Mouse (Mus musculus) embryonic facial prominence, embryonic 15.5 days (tissue): ENCODE measurements around the gene Slc25a39. TPM values are rescaled to one million over a fixed set of nuclear protein-coding genes. Genes with fewer than 3 reads are reported as not detected.

ENCODE experiments used
- ATAC-seq: fragments of 200-750 bp; cut with Nextera tagmentation; 2 replicates; pipeline ENCODE4 v1.8.0; 2017; ENCODE audit warnings: low read depth, moderate TSS enrichment; ENCODE audit not compliant: insufficient number of reproducible peaks, low FRiP score, low TSS enrichment
- H3K27ac ChIP-seq: fragments of 300-500 bp; sonication (generic); replicated peaks from 2 replicates; pipeline ENCODE4 v1.5.1; 2015; ENCODE audit warnings: mild to moderate bottlenecking, inconsistent platforms
- H3K27me3 ChIP-seq: fragments of 300-500 bp; sonication (generic); 2 replicates; pipeline ENCODE4 v1.6.1; 2015; ENCODE audit warnings: inconsistent platforms
- H3K36me3 ChIP-seq: fragments of 300-500 bp; sonication (generic); 2 replicates; pipeline ENCODE4 v1.6.1; 2015; ENCODE audit warnings: mild to moderate bottlenecking, inconsistent platforms
- H3K4me1 ChIP-seq: fragments of 300-500 bp; sonication (generic); 2 replicates; pipeline ENCODE4 v1.6.1; 2015; ENCODE audit warnings: inconsistent platforms
- H3K4me2 ChIP-seq: fragments of 300-500 bp; sonication (generic); replicated peaks from 2 replicates; pipeline ENCODE4 v1.6.1; 2015; ENCODE audit warnings: mild to moderate bottlenecking, inconsistent platforms
- H3K4me3 ChIP-seq: fragments of 300-500 bp; sonication (generic); replicated peaks from 2 replicates; pipeline ENCODE4 v1.5.1; 2015; ENCODE audit warnings: mild to moderate bottlenecking, inconsistent platforms
- H3K9ac ChIP-seq: fragments of 300-500 bp; sonication (generic); 2 replicates; pipeline ENCODE4 v1.6.1; 2015; ENCODE audit warnings: inconsistent platforms
- H3K9me3 ChIP-seq: fragments of 300-500 bp; sonication (generic); replicated peaks from 2 replicates; pipeline ENCODE4 v1.6.1; 2016; ENCODE audit warnings: inconsistent platforms
- WGBS: fragments of 180-500 bp; shearing (Covaris S2); methylation state at CpG from one replicate; pipeline ENCODE4 v1.1.7; 2015; 5-methylcytosine and 5-hydroxymethylcytosine counted together
- polyA plus RNA-seq: library from polyadenylated mRNA; unstranded; fragments of >200 nt; fragmentation: Nextera tagmentation; extraction: Ambion mirVana; gene quantifications from 2 replicates; pipeline ENCODE4 v1.2.1, GENCODE M21; 2015

The Slc25a39 gene
- polyA plus RNA-seq, 1 experiment from 2014 or later: 197 TPM

DNA sequence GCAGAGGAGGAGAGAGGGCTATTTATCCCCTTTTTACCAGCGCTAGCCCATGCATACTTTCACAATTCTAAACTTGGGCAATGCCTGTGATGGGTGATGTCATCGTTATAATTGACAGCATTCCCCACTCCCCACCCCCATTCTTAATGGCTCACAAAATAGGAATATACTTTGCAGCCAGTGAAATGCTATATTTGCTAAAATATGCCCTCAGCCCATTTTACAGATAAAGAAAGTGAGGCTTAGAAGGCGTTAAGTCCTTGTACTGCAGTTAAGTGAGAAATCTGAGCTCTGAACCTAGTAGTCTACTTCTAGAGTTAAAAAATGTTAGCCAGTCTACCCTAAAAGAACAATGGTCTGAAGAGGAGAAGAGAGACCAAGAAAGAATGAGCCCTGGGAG is 36.6 kb upstream of the Slc25a39 start:
- Histone ChIP-seq H3K4me3 (no peak overlapping the region), H3K4me2 (no peak overlapping the region), H3K36me3 (peaks cover 35% of the 10 kb centered on the region), H3K4me1 (peaks cover 48% of the 10 kb centered on the region), H3K9ac (no peak overlapping the region), H3K9me3 (no peaks in the 10 kb centered on the region), H3K27me3 (no peaks in the 10 kb centered on the region), H3K27ac (0 out of 2 replicates have a peak overlapping the region, but pooled peaks have one; percentile 5)
- ATAC-seq: no peak
- WGBS: 68% methylated on average over 3 of the region's 3 CpGs

- peaks cover 50% of the 10 kb centered on the region for H3K4me1 ChIP-seq
- H3K27ac ChIP-seq: no peak overlapping the region
- no peak overlapping the region for H3K4me3 ChIP-seq
- peaks cover 41% of the 10 kb centered on the region for H3K36me3 ChIP-seq
- H3K4me2 ChIP-seq: no peak overlapping the region
- no peak overlapping the region for H3K9ac ChIP-seq
- no peak for ATAC-seq
- no peaks in the 10 kb centered on the region for H3K9me3 ChIP-seq
- H3K27me3 ChIP-seq: no peaks in the 10 kb centered on the region
- 69% methylated on average over 12 of the region's 12 CpGs for WGBS
Measured at GRCm38 (mm10) chr11:102443740-102444139, 36.0 kb upstream of the Slc25a39 start.

- H3K36me3 ChIP-seq: peaks cover 41% of the 10 kb centered on the region
- no peaks in the 10 kb centered on the region for H3K9me3 ChIP-seq
- H3K4me3 ChIP-seq: no peak overlapping the region
- no peak for ATAC-seq
- H3K9ac ChIP-seq: no peak overlapping the region
- 84% methylated on average over 6 of the region's 6 CpGs for WGBS
- H3K27ac ChIP-seq: no peak overlapping the region
- no peak overlapping the region for H3K4me2 ChIP-seq
- no peaks in the 10 kb centered on the region for H3K27me3 ChIP-seq
- peaks cover 54% of the 10 kb centered on the region for H3K4me1 ChIP-seq
Measured at GRCm38 (mm10) chr11:102442089-102442488, 34.3 kb upstream of the Slc25a39 start.

DNA sequence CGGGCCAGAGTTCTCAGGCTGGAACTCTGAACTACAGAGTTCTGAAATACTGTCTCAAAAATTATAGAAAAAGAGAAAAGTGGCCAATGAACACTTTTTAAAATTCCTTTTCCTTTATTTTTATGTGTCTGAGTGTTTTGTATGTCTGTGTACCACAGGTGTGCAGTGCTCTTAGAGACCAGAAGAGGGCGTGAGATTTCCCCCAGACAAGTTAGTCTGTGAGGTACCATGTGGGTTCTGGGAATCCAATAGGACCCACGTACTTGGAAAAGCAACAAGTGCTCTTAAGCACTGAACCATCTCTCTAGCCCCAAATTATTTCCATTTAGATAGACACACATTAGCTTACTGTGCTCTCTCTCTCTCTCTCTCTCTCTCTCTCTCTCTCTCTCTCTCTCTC is 33.7 kb upstream of the Slc25a39 start:
- Histone ChIP-seq H3K9ac (no peak overlapping the region), H3K4me1 (peaks cover 54% of the 10 kb centered on the region), H3K36me3 (peaks cover 43% of the 10 kb centered on the region), H3K4me2 (no peak overlapping the region), H3K4me3 (no peak overlapping the region), H3K27ac (no peak overlapping the region), H3K27me3 (no peaks in the 10 kb centered on the region), H3K9me3 (no peaks in the 10 kb centered on the region)
- ATAC-seq: no peak
- 86% methylated on average over 3 of the region's 3 CpGs for WGBS

GRCm38 (mm10) chr11:102440255-102440654 is 32.5 kb upstream of the Slc25a39 start:
- H3K9me3 ChIP-seq: no peaks in the 10 kb centered on the region
- no peak overlapping the region for H3K9ac ChIP-seq
- WGBS: 92% methylated on average over 8 of the region's 8 CpGs
- H3K4me3 ChIP-seq: no peak overlapping the region
- no peak overlapping the region for H3K27ac ChIP-seq
- H3K4me1 ChIP-seq: peaks cover 42% of the 10 kb centered on the region
- ATAC-seq: no peak
- H3K36me3 ChIP-seq: peaks cover 55% of the 10 kb centered on the region
- no peaks in the 10 kb centered on the region for H3K27me3 ChIP-seq
- no peak overlapping the region for H3K4me2 ChIP-seq

- Histone ChIP-seq H3K27ac (no peak overlapping the region), H3K9me3 (no peaks in the 10 kb centered on the region), H3K4me2 (no peak overlapping the region), H3K27me3 (no peaks in the 10 kb centered on the region), H3K9ac (no peak overlapping the region), H3K36me3 (peaks cover 62% of the 10 kb centered on the region), H3K4me3 (peak overlapping the region; percentile 43; the same call in 1 of the 2 replicates), H3K4me1 (peaks cover 34% of the 10 kb centered on the region)
- no peak for ATAC-seq
- WGBS: 80% methylated on average over 14 of the region's 14 CpGs
Measured at GRCm38 (mm10) chr11:102439093-102440082, 31.6 kb upstream of the Slc25a39 start.

GRCm38 (mm10) chr11:102438212-102439092 is 30.7 kb upstream of the Slc25a39 start:
- peak; percentile 20; the same call in 1 of the 2 replicates for ATAC-seq
- Histone ChIP-seq H3K4me1 (peaks cover 30% of the 10 kb centered on the region), H3K27me3 (no peaks in the 10 kb centered on the region), H3K9ac (peak overlapping the region; percentile 15; the same call in 1 of the 2 replicates), H3K4me3 (peak overlapping the region; percentile 43), H3K9me3 (no peaks in the 10 kb centered on the region), H3K27ac (no peak overlapping the region), H3K4me2 (peak overlapping the region; percentile 69), H3K36me3 (peaks cover 60% of the 10 kb centered on the region)
- WGBS: 13% methylated on average over 72 of the region's 77 CpGs

DNA sequence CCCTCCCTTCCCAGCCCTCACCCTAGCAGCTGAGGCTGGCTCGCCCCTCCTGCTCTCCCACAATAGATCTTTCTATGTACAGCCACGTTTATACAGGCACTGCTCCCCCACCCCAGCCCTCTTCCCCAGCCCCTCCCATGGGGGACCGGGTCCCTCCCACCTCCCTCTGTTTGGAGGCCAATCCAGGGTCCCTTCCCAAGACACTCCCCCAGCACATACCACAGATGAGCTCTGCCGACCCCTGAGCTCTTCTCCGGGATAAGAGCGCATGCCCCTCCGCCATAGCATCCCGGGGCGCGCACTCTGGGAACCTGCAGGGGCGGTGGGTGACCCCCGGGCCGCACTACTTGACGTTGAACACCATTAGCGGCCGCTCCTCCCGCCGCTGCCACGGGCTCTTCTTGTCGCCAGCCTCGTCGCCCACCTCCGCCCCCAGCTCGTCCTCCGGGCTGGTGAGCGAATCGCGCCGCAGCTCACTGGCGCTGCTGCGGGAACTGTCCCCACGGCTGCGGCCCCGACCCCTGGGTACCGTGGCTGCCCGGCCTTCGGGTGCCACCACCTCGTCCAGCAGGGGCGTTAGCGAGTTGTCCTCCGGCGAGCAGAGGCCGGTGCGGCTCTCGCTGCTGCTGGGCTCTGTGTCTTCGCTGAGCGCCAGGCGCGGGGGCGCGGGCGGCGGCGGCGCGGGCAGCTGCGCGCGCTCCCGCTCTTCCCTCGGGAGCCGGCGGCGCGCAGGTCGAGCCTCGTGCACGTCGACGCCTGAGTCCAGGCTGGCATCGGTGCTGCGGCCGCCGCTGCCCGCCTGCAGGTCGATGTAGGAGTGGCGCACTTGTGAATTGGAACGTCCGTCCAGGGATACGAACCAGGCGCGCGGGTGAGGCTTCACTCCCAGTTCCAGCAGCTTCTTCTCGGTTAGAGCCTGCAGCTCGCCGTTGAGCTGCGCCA is 29.6 kb upstream of the Slc25a39 start:
- H3K9me3 ChIP-seq: no peaks in the 10 kb centered on the region
- H3K27ac ChIP-seq: 0 out of 2 replicates have a peak overlapping the region, but pooled peaks have one; percentile 18
- no peaks in the 10 kb centered on the region for H3K27me3 ChIP-seq
- ATAC-seq: peak; percentile 56
- H3K36me3 ChIP-seq: peaks cover 54% of the 10 kb centered on the region
- H3K4me2 ChIP-seq: peak overlapping the region; percentile 69
- peak overlapping the region; percentile 43 for H3K4me3 ChIP-seq
- H3K4me1 ChIP-seq: peaks cover 39% of the 10 kb centered on the region
- H3K9ac ChIP-seq: peak overlapping the region; percentile 15; the same call in 1 of the 2 replicates
- 10% methylated on average over 87 of the region's 87 CpGs for WGBS

GRCm38 (mm10) chr11:102436471-102436790 is 28.7 kb upstream of the Slc25a39 start:
- WGBS: 78% methylated on average over 10 of the region's 10 CpGs

GRCm38 (mm10) chr11:102435754-102436470 is 28.2 kb upstream of the Slc25a39 start:
- no peak overlapping the region for H3K4me2 ChIP-seq
- WGBS: 91% methylated on average over 18 of the region's 18 CpGs
- no peaks in the 10 kb centered on the region for H3K9me3 ChIP-seq
- H3K27me3 ChIP-seq: no peaks in the 10 kb centered on the region
- no peak overlapping the region for H3K27ac ChIP-seq
- ATAC-seq: no peak
- peaks cover 51% of the 10 kb centered on the region for H3K4me1 ChIP-seq
- H3K36me3 ChIP-seq: peaks cover 44% of the 10 kb centered on the region
- no peak overlapping the region for H3K9ac ChIP-seq
- no peak overlapping the region for H3K4me3 ChIP-seq

More at GRCm38 (mm10) chr11:102436471-102436790, 28.7 kb upstream of the Slc25a39 start:
- no peak overlapping the region for H3K4me3 ChIP-seq
- no peak overlapping the region for H3K9ac ChIP-seq
- no peak for ATAC-seq
- H3K36me3 ChIP-seq: peaks cover 47% of the 10 kb centered on the region
- no peak overlapping the region for H3K27ac ChIP-seq
- H3K4me2 ChIP-seq: no peak overlapping the region
- H3K27me3 ChIP-seq: no peaks in the 10 kb centered on the region
- H3K9me3 ChIP-seq: no peaks in the 10 kb centered on the region
- H3K4me1 ChIP-seq: peaks cover 47% of the 10 kb centered on the region
